Mouse (Mus musculus): ENCODE measurements around the gene Gpr1. TPM values are rescaled to one million over a fixed set of nuclear protein-coding genes. Genes with fewer than 3 reads are reported as not detected.

Gpr1 gene
- polyA plus RNA-seq (2012) = not detected in 2 replicates

DNA sequence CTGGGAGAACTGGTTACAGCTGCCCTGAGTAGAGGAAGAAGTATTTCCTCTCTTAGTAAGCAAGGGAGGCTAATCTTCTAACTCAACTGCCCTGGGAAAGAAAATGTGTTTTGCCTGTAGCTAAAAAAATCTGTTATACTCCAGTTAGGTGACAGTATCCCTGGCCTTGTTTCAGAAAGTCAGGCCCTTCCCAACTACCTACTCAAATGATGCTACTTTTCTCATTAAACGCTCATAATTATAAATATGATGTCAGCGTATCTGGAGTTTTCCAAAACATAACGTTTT, at the start of gene Gpr1:
Gene Gpr1, minus strand, starts transcription at position 273 of the 288 bp plus-strand sequence.

DNA sequence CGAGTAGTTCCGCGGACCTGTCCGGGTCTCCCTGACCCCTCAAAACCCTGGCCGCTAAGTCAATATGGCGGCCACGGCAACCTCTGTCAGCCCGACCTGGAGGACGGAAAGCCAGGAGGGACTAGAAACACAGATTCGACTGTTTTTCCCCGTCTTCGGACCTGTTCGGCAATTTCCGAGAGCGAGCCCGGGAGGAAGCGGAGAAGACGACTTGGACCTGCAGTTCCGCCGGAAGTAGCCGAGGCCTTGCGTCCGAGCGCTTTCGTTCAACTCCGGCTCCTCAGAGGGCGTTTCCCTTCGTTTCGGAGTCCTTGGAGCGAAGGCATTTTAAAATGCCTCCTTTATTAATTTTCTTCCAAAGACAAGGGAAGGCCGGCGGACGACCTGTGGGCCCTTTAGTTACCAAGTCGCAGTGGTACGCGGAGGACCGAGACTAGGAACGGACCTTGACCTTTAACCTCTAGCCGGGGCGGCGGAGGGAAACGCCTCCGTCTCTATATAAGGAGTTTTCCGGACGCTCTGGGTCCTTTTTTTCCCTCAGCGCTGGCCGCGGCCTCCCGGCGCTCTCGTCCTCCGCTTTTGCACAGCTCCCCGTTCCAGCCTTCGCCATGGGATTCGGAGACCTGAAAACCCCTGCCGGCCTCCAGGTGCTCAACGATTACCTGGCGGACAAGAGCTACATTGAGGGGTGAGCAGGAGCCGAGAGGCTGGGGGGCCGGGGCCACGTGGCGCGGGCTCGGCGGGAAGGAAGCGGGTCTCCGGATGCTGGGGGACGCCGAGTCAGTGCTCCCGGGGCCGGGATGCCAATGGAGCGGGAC, 37.5 kb downstream of the Gpr1 start, which contains the start of the genes Eef1b2 and Ndufs1:
Gene Eef1b2, plus strand, starts transcription at position 222 of the 818 bp plus-strand sequence.
Gene Ndufs1, minus strand, starts transcription at position 230 of the 818 bp plus-strand sequence.

Other genes starting within 250 kb of the Gpr1 start
- 6.1 and 8.3 TPM in 2 replicates for gene Ino80d, start 99.9 kb downstream of the Gpr1 start, polyA plus RNA-seq (2012)
- gene Eef1b2, start 37.7 kb downstream of the Gpr1 start, polyA plus RNA-seq (2012) = 385 and 421 TPM in 2 replicates
- gene Ndufs1, start 37.7 kb downstream of the Gpr1 start, polyA plus RNA-seq (2012) = 24.7 and 26.9 TPM in 2 replicates
- gene Zdbf2, start 58.7 kb upstream of the Gpr1 start, polyA plus RNA-seq (2012) = 0.02 TPM in 1 of 2 replicates, not detected in the other
- gene Adam23, start 231.3 kb upstream of the Gpr1 start, polyA plus RNA-seq (2012) = 0.05 and 0.09 TPM in 2 replicates

Data from megakaryocyte-erythroid progenitor cell, adult 5 weeks (primary cell).